Mouse (Mus musculus) C2C12 (cell line): ENCODE data around the gene Smox.

ENCODE experiments used
- CTCF ChIP-seq: IDR thresholded peaks from one replicate; pipeline ENCODE4 v1.5.1; 2011; ENCODE audit not compliant: control insufficient read depth, insufficient read depth, insufficient read length
- MAX ChIP-seq: IDR thresholded peaks from one replicate; pipeline ENCODE4 v1.6.1; 2011; ENCODE audit warnings: mild to moderate bottlenecking, control low read depth
- MYOG ChIP-seq: IDR thresholded peaks from one replicate; pipeline ENCODE4 v1.6.1; 2011; ENCODE audit not compliant: control insufficient read depth, insufficient read length; ENCODE audit errors: extremely low read depth

DNA sequence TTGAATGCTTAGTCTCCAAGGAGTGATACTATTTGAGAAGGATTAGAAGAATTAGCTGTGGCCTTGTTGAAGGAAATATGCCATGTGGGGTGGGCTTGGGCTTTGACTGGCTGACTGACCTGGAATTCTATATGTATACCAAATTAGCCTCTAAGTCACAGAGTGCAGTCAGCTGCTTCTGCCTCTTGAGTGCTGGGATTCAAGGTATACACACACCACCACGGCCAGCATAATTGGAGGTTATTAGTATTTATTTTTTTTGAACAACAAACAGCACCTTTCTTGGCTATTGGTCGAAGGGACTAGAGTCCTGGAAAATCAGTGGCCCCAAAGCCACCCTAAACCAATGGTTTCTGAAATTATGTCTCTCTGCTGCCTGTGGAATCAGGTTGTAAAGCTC lies 24.6 kb upstream of the Smox start:
- TF ChIP-seq CTCF (no peak), MAX (no peak), MYOG (no peak)
